Mouse (Mus musculus) thymus, postnatal 10 days (tissue): ENCODE data around the gene Mavs.

Experiments used
- DNase-seq, 2 experiments: peaks; one replicate each; pipeline ENCODE4 v3.0.0; 2021; ENCODE audit warnings: low spot score in 2 of 2

The Mavs gene

DNA sequence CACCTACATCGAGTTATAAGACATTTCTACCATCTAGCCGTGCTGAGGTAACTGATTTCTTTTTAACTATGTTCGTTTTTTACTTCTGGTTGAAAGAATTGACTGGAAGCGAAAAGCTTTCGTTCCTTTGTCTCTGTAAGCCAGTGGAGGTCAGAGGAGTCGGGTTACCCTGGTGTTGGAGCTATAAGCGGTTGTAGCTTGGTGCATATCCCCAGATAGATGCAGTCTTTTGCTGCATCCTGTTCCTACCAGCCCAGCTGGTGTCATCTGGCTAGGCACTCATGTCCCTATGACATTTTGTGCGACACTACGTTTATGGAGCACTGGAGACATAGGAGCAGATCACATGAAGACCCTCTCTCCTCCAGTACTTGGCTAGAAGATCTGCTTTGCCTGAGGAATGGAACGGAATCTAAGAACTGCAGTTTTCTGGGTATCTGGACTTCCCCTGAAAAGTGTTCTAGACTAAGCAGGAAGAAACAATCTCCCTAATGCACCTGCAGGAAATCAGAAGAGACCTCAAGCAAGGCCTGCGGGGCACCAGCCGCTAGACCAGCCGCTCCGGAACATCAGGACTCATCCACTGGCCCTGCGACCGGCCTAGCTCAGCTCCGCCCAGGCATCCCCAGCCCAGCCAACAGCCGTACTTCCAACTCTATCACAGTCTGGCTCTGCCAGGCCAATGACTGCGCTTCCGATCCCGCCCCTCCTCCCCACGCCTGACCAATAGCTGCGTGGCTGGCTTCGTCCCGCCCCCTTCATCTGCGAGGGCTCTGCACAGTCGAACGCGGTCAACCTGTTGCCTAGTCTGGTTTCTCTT, at the start of gene Mavs:
Gene Mavs (plus strand): TSS at position 757 of the 820 bp plus-strand sequence.
- DNase-seq, result peak; percentile 88 to 91

DNA sequence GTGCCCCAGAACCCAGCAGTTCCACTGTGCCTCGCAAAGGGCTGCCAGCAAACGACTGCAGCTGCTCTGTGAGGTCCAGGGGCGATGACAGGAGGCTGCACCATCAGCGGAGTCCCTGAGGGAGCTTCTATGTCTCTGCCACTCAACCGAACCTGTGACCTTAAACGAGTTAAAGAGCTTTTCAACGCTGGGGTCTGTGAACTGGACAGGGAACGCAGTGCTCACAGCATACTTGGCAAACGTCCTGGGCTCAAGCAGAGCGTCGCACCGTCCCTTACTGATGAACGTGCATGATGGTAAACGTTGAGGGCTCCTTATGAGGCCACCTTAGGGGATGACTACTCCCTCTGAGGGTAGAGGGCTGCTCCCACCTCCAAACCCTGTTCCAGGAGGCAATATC, 47.5 kb upstream of the Mavs start:
- DNase-seq, result peak in 1 of 2 experiments; percentile 19

DNA sequence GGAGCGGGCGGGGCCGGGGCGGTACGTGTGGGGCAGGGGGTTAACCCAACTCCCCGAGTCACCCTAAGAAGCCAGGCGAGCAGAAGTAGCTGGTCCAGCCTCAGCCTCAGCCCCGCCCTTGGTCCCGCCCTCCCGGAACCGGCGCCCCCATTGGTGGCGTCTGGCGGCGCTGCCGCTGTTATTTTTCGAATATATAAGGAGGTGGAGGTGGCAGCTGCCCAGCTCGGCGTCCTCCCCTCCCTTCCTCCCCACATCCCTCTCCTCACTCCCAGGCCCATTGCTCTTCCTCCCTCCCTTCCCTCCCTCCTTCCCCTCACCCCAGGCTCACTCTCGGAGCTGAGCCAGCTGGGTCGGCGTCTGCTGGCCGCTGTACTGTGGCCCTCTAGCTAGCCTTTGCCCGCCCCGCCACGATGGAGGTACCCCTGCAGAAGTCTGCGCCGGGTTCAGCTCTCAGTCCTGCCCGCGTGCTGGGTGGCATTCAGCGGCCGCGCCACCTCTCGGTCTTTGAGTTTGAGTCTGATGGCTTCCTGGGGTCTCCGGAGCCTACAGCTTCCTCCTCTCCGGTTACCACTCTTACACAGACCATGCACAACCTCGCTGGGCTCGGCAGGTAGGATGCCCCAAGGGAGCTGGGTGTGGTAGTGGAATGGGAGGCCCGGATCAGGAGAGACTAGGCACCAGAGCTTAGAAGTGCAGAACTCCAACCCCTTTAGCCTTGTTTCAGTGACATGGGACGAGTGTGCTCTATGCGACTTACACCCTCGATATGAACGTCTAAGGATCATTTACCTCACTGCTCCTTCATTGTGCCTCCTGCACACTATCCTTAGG, 46.9 kb upstream of the Mavs start, which contains the start of the genes Cdc25b and Spef1:
Gene Cdc25b (plus strand): TSS at position 179 of the 831 bp plus-strand sequence.
Gene Spef1 (minus strand): TSS at position 512 of the 831 bp plus-strand sequence.
- DNase-seq, result peak; percentile 71 to 79

DNA sequence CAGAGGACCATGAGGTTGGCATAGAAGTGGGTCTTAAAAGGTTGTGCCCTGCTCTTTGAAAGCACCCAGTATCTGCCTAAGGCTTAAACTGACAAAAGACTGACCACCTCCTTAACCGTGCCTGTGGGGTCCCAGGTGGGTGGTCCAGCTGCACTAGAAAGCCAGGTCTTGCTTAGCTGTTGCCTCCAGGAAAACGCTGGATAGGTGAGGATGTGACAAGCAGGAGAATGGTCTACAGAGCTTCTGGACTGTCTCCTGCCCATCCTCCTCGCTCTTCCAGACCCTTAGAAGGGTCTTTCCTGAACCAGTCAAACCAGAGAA, 46.3 kb upstream of the Mavs start:
- DNase-seq, result no peak

DNA sequence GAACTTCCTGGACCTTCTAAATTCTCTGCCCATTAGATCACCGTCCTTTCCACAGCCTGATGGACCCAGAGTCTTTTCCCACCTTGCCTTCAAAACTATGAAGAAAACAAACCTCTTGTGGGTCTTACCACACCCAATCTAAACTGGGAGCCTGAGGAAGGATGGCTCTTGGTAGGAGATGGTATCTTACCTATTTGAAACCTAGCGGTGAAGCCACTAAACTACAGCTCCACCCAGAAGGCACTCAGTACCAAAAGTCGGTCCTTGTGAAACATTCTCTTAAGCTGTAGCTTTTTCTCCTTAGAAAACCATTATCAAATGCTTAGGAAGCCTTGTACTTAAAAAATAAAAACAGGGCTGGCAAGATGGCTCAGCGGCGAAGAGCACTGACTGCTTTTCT, 45.6 kb upstream of the Mavs start:
- no peak for DNase-seq

DNA sequence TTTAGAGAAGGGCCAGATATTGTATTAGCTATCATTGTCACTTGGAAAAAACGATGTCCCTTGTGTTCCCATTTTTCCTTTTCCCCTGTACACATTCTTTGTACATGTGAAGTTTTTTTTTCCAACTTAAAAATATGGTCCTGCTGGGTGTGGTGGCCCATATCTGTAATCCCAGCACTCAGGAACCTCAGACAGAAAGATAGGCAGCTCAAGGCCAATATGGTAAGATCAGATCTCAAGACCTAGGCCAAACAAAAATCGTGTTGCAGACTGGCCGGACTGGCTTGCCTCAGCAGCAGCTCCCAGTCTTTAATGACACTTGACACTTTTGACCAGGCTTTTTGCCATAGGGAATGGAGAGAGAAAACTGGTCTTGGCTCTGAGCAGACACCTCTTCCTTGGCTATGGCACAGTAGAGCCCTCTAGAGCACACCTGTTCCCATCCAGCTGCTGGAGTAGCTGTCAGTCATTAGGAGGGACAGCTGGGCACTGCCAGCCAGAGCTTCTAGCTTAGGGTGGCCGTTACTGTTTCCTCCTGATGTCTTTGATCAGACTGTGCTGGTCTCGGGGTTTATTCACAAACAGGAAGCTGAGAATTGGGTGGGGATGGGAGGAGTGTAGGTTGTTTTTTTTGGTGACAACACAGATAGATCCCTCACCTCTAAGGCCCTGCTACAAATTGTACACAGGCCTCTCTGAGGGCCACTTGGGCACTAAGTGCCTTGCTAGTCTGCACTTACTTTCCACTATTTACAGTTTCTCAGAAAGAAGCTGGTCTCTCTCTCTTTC, 44.1 kb upstream of the Mavs start:
- no peak for DNase-seq

DNA sequence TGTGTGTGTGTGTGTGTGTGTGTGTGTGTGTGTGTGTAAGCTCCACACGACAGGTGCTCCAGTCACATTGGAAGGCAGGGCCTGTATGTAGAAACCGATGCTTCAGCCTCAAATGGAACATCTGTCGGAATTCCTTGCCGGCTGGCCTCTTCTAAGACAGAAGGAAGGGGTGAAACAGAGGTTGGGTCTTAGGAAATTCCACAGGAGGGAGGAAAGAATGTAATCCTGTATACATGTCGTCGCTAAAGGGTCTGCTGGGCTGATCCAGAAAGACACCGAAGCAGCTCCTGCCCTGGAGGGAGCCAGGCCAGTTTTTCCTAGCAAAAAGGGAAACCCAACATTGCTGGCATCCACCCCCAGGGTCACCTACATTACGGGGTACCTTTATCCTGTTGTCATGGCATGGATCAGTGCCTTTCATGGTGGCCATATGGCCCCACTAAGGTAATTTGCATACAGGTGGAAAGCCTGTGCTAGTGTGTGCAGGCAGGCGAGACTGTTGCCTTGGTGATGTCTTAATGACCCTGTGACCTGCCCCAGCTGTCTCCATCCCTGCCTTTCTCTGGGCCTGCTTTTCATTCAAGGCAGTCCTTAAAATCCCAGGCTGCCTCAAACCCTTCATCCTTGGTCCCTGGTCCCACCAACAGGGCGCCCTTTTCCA, 43.4 kb upstream of the Mavs start:
- DNase-seq, result no peak

DNA sequence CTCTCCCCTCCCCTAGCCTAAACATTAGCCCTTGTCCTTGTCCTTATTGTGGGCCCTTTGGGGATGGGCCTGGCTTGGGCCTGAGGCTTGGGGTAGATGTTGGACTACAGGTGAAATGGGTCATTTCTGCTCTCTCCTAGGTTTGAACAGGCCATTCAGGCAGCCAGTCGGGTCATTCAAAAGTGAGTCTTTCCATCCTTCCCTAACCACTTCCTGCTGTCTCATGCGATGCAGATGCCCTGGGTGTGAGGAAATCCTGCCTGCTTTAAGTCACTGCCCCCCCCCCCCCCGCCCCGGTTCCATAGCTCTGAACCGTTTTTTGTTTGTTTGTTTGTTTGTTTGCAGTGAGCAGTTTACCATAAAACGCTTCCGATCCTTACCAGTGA, 42.9 kb upstream of the Mavs start:
- DNase-seq, result no peak

DNA sequence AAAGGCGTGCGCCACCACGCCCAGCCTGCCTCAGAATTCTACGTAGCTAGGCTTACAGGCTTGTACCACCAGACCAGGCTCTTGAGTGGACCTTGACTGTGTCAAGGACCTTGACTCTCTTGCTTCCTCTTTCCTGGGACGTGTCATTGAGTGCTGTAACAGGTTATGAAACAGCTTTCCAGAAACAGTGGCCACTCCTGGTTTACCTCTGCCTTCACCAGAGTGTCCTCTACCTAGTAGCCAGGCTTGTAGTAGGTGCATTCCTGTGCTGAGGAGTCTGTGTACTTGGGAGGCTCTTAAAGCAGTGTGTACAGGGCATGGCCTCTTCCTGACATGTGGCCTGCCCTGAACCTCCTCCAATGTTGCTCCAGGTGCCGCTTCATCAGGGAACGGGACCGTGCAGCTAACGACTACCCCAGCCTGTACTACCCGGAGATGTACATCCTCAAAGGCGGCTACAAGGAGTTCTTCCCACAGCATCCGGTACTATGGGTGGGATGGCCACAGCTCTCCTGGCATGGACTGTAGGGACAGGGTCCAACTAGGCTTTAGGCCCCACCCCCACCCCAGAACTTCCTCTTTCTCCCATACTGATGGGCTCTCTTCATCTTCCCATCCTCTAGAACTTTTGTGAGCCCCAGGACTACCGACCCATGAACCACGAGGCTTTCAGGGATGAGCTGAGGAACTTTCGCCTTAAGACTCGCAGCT, 37.1 kb upstream of the Mavs start:
- DNase-seq, result no peak

DNA sequence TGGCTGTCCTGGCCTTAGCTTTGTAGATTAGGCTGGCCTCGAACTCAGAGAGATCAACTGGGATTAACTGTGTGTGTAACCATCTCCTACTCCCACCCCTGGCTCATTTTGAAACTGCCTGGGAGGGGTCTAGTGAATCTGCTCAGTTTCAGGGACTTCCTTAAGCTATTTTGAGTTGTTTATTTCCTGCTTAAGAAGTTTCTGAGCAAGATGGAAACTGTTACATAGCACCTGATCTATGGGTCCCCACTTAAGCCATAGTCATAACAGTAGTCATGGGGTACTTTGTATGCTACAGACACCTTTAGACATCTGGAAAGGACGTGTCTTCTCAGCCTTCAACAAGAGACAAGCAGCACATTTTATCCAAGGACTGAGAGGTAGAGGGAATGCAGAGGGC, 33.2 kb upstream of the Mavs start:
- DNase-seq, result no peak

DNA sequence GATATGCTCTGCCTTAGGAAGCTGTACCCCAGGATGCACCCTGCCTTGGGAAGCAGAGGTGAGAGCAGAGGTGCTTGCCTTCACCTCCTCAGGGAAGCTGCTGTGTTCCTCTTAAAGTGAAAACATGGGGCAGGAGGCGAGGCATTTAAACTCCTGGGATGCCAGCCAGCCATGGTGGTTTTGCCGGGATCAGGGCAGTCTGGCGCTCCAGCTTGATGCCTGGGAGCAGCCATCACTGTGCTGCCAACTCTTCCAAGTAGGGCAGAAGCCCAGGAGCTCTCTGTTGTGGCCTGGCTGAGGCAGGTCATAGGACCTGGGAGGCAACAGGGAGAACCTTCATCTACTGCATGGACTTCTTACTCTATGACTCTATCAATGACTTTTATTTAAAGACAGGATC, 32.6 kb upstream of the Mavs start:
- DNase-seq, result no peak

DNA sequence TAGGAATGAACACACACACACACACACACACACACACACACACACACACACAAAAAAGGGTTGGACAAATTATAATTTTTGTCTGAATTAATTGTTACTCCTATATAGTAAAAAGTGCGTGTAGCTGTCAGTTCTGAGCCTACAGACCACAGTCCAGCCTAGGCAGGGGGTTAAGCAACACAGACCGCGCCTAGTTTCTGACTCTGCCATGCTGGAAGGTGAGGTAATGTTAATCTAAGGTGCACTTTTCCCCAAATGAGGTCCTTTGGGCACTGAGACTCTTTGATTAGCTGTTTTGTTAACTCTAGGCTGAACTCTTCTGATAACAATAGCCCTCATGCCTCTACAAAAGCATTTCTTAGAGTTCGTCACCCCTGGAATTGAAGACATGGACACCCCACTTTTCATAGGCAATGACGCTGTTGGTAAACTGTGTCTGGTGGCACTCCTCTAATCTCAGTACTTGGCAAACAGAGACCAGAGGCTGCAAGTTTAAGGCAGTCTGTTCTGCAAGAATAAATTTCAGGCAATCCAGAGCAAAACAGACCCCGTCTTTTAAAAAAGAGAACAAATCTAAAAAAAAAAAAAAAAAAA, 29.9 kb upstream of the Mavs start:
- DNase-seq, result no peak

DNA sequence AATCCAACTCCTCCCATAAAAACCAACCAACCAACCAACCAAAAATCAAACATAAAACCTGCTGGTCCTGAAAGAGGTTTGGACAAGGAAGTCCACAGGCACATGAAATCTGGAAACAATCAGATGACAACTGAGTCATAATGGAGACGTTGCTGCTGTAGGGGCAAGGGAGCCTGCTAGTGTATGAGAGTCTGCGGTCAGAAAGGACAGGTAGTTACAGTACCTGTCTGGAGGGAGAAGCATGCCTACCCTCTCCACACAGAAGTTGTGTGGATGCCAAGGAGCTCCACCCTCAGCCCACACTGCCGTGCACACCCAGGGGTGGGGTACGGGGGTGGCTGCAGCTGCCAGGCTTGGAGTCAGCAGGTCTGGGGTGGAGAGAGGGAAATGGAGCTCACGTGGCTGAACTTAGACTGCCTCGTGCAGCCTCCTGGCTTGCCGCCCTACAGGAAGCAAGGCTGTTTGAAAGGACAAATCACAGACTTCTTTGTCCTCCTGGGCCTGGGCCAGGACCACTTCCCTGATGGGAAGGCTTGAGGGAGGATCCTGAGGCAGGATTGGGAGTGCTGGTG, 29.4 kb upstream of the Mavs start:
- DNase-seq, result no peak

DNA sequence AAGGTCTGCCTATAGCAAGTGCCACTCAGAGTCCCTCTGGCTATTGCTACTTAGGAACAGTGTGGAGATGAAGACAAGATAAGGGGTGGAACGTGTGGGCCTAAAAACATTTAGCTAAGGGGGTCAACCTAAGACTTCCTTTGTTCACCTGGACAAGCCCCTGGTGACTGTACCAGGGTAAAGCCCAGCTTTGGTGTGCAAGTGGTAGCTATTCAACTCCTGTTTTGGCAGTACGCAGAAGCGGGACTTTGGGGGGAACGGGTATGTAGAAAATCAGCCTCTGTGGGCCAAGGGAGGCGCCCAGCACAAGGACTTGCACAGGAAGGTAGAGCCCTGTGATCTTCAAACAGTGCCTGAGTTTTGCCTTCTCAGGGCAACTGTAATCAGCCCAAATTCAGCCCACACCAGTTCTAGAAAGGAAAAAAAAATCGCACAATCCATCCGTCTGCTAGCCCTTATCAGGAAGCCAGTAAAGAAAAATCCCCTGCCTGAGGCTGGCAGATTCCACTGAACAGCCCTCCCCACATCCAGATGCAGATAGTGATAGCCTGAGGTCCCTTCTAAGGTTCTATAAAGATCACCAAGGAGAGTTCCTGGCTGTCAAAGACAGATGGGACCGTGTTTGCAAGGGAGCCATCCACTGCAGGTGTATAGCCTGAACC, 28.2 kb upstream of the Mavs start:
- no peak for DNase-seq

DNA sequence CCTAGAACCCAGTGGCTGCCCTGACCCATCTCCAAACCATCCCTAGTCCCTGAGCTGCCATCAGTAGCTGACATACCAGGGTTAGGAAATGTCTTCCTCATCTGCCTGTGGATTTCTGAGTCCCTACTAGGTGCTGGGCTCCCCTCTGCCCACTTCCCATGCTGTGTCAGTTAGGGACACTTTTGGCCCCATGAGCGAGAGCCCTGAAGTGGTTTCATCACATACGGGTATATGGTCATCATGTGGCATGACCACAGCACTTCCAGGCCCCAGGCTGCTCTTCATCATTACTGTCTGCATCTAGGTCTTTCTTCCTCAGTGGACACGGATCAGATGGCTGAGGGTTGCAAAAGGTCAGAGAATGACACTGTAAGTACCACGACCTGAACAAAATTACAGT, 27.1 kb upstream of the Mavs start, which contains the start of gene Ap5s1:
Gene Ap5s1 (plus strand): TSS at position 301 of the 400 bp plus-strand sequence.
- DNase-seq, result no peak

DNA sequence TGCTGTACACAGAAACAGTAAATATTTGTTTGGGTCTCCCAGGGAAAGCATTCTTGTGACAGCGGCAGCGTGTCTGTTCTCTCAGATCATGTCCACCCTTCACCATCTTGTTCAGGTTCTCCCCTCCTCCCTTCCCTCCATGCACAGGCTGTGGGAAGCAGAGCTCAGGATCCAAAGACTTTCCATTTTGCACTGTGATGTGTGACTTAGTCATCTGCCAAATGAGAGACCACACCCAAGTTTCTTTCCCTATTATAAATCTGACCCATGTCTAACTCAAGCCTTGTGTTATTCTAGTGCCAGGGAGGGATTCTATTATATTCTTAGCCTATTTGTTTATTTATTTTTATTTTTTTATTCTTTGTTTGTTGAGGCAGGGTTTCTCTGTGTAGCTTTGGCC, 25.5 kb upstream of the Mavs start:
- DNase-seq, result no peak

DNA sequence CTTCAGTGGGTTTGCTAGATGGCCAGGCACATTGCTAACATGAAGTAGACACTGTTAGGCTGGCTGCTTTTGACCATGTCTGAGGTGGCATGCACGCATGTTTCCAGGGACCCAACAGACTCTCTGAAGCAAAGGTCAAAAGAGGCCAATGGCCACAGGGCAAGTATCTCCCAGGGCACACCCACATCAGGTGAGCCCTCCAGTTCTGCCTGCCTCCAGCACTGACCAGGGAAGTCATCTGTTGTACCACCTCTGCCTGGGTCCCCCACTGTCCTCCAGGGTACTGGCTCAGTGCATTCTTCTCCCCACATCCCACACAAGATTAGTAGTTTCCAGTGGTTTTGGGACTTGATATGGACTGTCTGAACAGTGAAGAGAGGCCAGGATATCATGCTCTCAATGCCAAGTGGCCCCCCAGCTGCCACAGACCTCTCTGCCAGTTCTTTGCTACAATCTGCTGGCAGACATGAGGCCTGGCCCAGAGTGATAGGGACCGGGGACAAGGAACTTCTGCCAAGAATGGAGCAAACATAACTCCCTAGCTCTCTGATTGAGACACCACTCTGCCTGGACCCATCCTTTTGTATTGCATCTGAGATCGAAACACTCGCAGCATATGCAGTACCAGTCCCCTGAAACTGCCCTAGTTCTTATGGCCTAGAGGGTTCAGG, 24.6 kb upstream of the Mavs start:
- DNase-seq, result no peak

DNA sequence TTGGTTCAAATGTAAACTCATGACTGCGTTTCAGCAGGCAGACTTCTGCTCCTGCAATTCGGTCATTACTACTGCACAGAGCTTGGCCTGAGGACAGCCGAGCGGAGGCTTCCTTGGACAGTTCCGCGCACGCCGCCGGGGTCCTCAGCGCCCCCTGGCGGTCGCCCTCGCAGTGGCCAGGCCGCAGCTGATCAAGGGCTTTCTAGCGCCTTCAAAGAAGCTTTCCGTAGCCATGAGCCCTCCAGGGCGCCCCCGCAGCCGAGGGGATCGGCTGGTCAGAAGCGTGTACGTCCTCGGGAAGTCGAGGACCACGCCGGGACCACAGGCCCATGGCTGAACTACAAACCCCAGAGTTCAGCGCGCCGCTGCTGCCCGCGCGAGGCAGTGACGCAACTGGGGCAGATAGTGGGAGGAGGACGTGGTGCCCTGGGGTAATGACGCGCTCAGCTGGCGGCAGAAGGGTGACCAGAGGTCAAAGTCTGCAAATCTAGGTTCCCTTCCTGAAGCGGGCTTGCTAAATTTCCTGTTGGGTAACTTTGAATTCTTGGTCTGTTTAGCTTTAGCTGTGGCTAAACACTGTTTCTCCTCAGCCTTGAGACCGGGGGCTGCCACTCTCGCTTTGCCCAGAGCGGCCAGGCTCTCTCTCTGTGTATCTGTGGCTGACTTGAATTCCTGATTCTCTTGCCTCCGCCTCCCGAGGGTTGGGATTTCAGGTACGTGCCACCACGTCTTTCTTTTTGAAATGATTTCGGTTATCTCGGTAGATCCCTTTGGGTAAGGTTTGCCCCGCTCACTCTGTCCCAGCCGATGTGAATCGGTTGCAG, 23.7 kb upstream of the Mavs start:
- DNase-seq, result peak; percentile 84 to 88
